Mouse (Mus musculus): Measurements from ENCODE around the gene Taf9. TPM values are rescaled to one million over a fixed set of nuclear protein-coding genes. Genes with fewer than 3 reads are reported as not detected.

Gene Taf9
- total RNA-seq, 4 experiments from 2014 or later = 27.6 to 38.4 (median 34.2) TPM

DNA sequence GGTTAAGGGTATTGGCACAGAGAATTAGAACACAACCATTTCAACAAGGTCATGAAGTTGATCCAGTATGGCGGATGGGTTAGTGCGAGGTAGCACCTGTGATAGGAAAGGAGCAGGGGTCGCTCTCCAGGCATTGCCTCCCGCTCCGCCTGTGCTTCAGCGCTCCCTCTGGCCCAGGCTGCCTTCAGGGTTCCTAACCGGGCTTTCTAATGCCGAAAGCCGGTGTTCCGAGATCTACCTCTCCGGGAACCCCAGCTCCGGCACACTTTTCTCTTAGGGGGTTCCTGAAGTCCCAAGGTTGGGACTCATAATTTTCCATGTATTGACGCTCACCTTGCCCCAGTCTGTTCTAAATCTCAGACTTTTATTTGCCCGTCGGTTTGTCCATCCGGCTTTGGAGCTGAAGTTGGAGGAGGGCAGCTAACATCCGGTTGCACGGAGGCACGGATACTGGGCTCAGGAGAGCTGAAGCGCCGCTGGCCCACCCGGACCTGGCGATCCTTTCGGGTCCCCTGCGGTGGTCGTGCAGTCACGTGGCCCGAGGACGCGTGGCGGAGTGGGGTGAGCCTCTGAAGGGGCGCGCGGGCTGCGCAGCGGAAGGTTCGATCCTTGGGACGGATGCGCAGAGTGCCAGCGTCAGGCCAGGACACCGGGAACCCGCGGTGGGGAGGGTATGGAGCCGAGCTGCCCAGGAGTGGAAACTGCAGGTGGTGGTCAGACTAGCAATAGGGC lies 18.1 kb downstream of the Taf9 start, which contains the start of gene Ccdc125:
Gene Ccdc125, plus strand, starts transcription at position 427 of the 732 bp plus-strand sequence.
- no peak for DNase-seq (ENCODE audit: low spot score in 2 of 2)

DNA sequence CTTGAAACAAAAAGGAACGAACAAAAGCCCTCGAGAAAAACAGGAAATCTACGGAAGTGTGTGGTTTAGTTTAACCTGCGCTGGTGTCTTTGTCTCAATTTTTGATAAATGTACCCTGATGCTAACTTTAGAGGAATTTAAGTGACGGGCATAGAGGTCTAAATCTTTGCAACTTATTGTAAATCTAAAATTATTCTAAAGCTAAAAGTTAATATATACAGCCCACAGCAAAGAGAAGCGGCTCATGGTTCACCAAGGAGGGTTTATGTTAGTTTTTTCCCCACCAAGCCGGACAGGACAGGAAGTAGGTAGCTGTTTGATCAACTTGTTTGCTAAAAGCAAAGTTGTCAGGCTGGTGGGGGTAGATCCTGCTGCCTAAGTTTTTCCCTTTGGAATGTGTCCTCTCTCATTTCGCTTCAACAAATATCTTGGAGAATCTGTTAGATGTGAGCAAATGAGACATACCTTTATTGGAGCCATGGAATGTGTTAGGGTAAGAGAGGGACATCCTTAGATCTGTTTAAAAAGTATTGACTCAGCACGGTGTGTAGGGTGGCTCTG lies 18.9 kb downstream of the Taf9 start:
- DNase-seq (ENCODE audit: low spot score in 2 of 2) = no peak

DNA sequence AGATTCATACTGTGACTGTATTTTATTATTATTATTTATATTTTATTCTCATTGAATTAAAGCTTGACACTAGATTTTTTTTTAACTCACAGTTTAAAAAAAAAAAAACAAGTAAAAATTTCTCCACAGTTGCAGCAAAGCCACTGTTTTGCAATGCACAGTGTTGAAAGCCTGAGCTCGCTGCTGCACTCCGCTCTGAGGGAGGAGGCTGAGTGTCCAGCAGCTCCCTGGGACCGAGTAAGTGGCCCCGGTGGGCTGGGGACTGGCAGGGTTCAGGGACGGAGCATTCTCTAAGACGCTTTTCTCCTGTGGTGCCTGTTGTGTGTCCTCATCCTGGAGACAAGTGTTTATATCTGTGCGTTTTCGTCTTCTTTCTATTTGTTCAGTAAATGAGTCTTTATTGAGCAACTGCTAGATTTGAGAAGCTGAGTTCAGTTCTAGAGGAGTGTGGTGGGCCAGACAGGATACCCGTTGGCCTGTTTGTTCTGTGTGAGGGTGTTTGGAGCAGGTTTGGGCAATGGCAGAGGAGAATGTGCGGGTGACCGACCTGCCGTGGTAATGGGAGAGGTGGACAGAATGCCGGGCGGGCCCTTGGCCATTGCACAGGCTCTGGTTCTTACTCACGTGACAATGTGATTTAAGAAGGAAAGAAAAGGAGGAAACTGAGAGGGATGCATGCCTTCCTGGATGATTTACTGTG lies 24.7 kb downstream of the Taf9 start:
- DNase-seq (ENCODE audit: low spot score in 2 of 2) = no peak

DNA sequence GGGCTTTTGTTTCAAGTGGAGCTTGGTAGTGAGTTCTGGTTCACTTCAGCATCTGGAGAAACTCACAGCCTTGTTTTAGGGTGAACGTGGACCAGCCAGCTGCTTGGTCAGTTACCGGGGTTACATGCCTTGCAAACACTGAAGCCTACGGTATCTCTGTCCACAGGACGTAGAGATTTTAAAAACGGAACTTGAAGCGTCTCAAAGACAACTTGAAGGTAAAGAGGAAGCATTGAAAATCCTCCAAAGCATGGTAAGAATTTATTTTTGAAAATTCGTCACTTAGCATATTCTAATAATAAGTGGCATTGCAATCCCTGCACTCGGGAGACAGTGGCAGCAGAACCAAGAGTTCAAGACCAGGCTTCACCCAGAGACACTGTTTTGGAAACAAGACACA lies 30.2 kb downstream of the Taf9 start:
- no peak for DNase-seq (ENCODE audit: low spot score in 2 of 2)

DNA sequence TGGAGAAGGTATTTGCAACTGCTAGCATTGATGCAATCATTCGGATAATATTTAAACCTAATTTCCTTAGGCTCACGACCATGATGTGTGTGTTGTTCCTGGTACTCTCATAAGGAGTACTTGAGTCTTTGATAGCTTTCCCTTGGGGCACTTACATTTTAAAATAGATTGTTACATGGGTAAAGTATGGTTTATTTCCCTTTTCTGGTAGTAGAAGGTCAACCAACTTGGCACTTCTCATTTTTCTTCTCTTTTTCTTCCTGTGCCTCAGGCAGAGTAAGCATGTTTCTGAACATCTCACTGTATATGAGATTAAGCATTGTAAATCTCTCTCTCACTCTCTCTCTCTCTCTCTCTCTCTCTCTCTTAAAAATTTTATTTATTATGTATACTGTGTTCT lies 31.5 kb downstream of the Taf9 start:
- no peak for DNase-seq (ENCODE audit: low spot score in 2 of 2)

DNA sequence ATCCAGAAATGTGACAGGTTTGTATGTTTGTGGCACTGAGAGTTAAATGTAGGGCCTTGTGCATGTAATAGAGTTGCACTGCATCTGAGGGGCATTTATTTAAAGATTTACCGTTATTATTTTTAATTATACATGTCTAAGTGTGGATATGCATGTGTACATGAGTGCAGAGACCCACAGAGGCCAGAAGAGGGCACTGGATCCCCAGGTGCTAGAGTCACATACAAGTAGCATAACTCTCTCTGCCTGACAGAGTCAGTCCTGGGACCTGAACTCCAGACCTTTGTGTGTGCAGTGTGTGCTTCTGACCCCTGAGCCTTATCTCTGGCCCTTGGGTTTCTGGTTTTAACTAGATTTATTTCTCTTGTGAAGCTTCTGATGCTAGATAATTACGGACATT lies 33.0 kb downstream of the Taf9 start:
- DNase-seq (ENCODE audit: low spot score in 2 of 2) = no peak

DNA sequence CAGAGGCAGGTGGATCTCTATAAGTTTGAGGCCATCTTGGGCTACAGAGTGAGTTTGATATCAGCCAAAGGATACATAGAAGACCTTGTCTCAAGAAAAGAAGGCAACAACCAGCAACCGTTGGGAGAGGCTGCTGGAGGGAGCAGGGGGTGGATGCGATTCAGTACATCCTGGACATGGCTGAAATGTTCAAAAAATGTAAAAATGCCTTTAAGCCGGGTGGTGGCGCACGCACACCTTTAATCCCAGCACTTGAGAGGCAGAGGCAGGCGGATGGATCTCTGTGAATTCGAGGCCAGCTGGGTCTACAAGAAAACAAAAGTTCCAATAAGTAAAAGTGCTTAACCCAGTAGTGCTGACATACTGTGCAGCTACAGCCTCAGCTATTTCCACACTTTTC lies 36.1 kb downstream of the Taf9 start:
- no peak for DNase-seq (ENCODE audit: low spot score in 2 of 2)

DNA sequence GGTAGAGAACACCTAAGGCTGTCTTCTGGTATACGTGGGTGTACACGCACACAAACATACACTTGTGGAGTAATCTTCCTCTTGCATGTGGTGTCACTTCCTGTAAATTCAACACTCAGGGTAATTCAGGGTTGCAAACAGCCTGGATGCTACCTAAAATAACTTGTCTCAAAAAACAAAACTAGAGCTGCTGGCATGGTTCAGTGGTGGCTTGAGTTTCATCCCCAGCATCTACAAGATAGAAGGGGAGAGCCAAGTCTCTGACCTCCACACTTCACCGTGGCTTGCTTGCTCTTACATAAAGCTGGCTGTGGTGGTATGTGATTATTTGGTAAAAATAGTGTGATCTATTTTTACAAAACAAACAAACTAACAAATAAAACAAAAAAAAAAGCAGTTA lies 46.2 kb downstream of the Taf9 start:
- no peak for DNase-seq (ENCODE audit: low spot score in 2 of 2)

DNA sequence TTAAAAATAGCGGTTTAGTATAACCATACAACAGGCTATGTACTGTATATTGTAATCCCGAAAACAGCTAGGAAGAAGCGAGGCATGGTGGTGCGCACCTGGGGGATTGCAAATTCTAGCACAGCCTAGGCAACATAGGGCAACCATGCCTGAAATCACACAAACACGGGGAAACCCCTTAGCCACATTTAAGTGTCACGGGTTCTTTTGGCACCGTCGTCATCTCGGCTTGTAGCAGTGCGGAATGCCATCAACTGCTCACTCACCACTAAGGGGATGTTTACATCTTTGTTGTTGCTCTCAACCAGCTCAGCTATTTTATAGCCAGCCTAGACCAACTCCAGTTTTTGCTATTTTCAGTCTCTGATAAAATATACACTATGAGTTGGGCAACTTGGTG lies 47.5 kb downstream of the Taf9 start:
- no peak for DNase-seq (ENCODE audit: low spot score in 2 of 2)

DNA sequence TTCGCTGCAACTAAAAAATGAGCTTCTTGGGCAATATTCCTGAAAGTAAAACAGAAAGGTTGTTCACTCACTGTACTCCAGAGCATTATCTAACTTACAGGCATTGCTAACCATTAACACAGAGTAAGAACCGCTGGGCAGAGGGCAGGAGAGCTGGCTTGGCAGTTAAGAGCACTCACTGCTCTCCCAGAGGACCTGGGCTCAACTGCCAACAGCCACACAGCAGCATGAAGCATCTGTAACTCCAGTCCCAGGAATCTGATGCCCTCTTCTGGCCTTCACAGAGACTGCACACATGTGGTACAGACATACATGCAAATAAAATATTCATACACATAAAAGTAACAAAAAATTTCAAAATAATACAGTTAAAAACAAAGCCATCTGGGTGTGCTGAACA lies 52.1 kb downstream of the Taf9 start:
- DNase-seq (ENCODE audit: low spot score in 2 of 2) = no peak

Other genes starting within 250 kb of the Taf9 start
- gene Naip1, start 198.7 kb upstream of the Taf9 start, total RNA-seq (2022) = under 1 TPM; 0.11 to 0.23 (median 0.15) TPM
- 10 to 100 TPM; 35.2 to 43.7 (median 40.5) TPM for gene Gtf2h2, start 159.0 kb upstream of the Taf9 start, total RNA-seq (2022)
- 10 to 100 TPM in 1 of 4 experiments, 1 to 10 TPM in 3; 7.4 to 12.2 (median 8.2) TPM for gene Ocln, start 98.9 kb upstream of the Taf9 start, total RNA-seq (2022)
- 1 to 10 TPM in 3 of 4 experiments, under 1 TPM in 1; 0.57 to 1.8 (median 1.5) TPM for gene Marveld2, start 34.6 kb upstream of the Taf9 start, total RNA-seq (2022)
- gene Ak6, start 600 bp upstream of the Taf9 start, total RNA-seq (2022) = 10 to 100 TPM; 71.1 to 90.0 (median 86.4) TPM
- gene Rad17, start 528 bp upstream of the Taf9 start, total RNA-seq (2022) = 10 to 100 TPM; 15.1 to 16.0 (median 15.6) TPM
- gene Ccdc125, start 18.1 kb downstream of the Taf9 start, total RNA-seq (2022) = under 1 TPM; 0.26 to 0.51 (median 0.46) TPM
- gene Cdk7, start 79.4 kb downstream of the Taf9 start, total RNA-seq (2022) = 10 to 100 TPM; 39.9 to 42.9 (median 41.5) TPM
- 10 to 100 TPM; 46.2 to 56.1 (median 54.7) TPM for gene Mrps36, start 93.1 kb downstream of the Taf9 start, total RNA-seq (2022)
- gene Cenph, start 124.3 kb downstream of the Taf9 start, total RNA-seq (2022) = 1 to 10 TPM in 3 of 4 experiments, under 1 TPM in 1; 0.81 to 1.5 (median 1.2) TPM
- gene Ccnb1, start 135.0 kb downstream of the Taf9 start, total RNA-seq (2022) = 1 to 10 TPM in 1 of 4 experiments, under 1 TPM in 3; 0.43 to 1.3 (median 0.78) TPM
- 10 to 100 TPM; 38.9 to 45.2 (median 41.4) TPM for gene Slc30a5, start 181.8 kb downstream of the Taf9 start, total RNA-seq (2022)

Data from left cerebral cortex, adult 8-10 months (tissue).